Mouse (Mus musculus): ENCODE data around the gene Mllt3.

DNA sequence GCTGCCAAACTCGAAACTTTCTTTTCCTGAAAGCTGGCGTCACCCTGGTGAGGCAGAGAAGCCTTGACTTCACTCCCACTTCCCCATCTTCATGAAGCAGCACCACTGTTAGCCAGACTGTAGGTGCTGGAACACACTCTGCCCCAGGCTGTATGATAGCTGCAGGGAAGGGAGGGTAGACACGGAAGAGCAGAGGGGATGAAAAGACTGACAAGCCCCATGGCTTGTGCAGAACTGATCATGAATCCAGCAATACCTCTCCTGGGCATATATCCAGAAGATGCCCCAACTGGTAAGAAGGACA is 69.4 kb downstream of the Mllt3 start:
- TF ChIP-seq POLR2AphosphoS2 (IDR thresholded peaks at IDR 0.05; ENCODE audit: insufficient read length, low read depth) (no peak), USF1 (IDR thresholded peaks at IDR 0.05; ENCODE audit: low read depth) (no peak), CEBPB (IDR thresholded peaks at IDR 0.05; ENCODE audit: insufficient read depth, poor library complexity, severe bottlenecking) (no peak), TCF12 (IDR thresholded peaks at IDR 0.05; ENCODE audit: insufficient read depth, poor library complexity, severe bottlenecking) (no peak), POLR2A (IDR thresholded peaks at IDR 0.05; ENCODE audit: insufficient read length, low read depth) (no peak), E2F4 (IDR thresholded peaks at IDR 0.05; ENCODE audit: insufficient read depth) (no peak), MYOG (IDR thresholded peaks at IDR 0.05; ENCODE audit: control insufficient read depth in 1 of 3, insufficient read depth in 1 of 3, insufficient read length in 2 of 3, low read depth in 2 of 3) (no peak)
